Mouse (Mus musculus) heart, postnatal 0 days (tissue): Measurements from ENCODE around the gene Lamtor2. TPM values are rescaled to one million over a fixed set of nuclear protein-coding genes. Genes with fewer than 3 reads are reported as not detected.

Experiments used
- ATAC-seq: fragments of 200-750 bp; cut with Nextera tagmentation; 2 replicates; pipeline ENCODE4 v1.8.0; 2017; ENCODE audit warnings: low read depth, moderate number of reproducible peaks, moderate library complexity; ENCODE audit not compliant: insufficient read depth
- DNase-seq: peaks from one replicate; pipeline ENCODE4 v3.0.0-alpha.2; 2016; ENCODE audit warnings: low spot score
- H3K27ac ChIP-seq: fragments of 300-500 bp; sonication (generic); 2 replicates; pipeline ENCODE4 v1.5.1; 2014; ENCODE audit warnings: low read depth, mild to moderate bottlenecking
- H3K27me3 ChIP-seq: fragments of 300-500 bp; sonication (generic); 2 replicates; pipeline ENCODE4 v1.6.1; 2014; ENCODE audit warnings: low read length, mixed read lengths; ENCODE audit not compliant: control insufficient read depth, insufficient read depth
- H3K36me3 ChIP-seq: fragments of 300-500 bp; sonication (generic); replicated peaks from 2 replicates; pipeline ENCODE4 v1.6.1; 2014; ENCODE audit warnings: low read length, mixed read lengths; ENCODE audit not compliant: control insufficient read depth, insufficient read depth
- H3K4me1 ChIP-seq: fragments of 300-500 bp; sonication (generic); 2 replicates; pipeline ENCODE4 v1.6.1; 2014; ENCODE audit warnings: antibody characterized with exemption; ENCODE audit not compliant: control insufficient read depth, insufficient read depth
- H3K4me2 ChIP-seq: fragments of 300-500 bp; sonication (generic); 2 replicates; pipeline ENCODE4 v1.6.1; 2014; ENCODE audit warnings: low read depth, mild to moderate bottlenecking, low read length, moderate library complexity
- H3K4me3 ChIP-seq: fragments of 300-500 bp; sonication (generic); 2 replicates; pipeline ENCODE4 v1.5.1; 2014; ENCODE audit warnings: low read depth, low read length
- H3K9ac ChIP-seq: fragments of 300-500 bp; sonication (generic); replicated peaks from 2 replicates; pipeline ENCODE4 v1.6.1; 2014; ENCODE audit warnings: low read depth, low read length, mixed read lengths
- H3K9me3 ChIP-seq: fragments of 300-500 bp; sonication (generic); replicated peaks from 2 replicates; pipeline ENCODE4 v1.6.1; 2016; ENCODE audit warnings: low read length; ENCODE audit not compliant: control insufficient read depth
- CTCF ChIP-seq: IDR thresholded peaks from 2 replicates; pipeline ENCODE4 v1.5.1; 2016; ENCODE audit warnings: antibody characterized with exemption, control low read depth, low read depth
- EP300 ChIP-seq: IDR thresholded peaks from 2 replicates; pipeline ENCODE4 v1.6.1; 2016; ENCODE audit warnings: antibody characterized with exemption, low read depth
- WGBS: fragments of 180-500 bp; shearing (Covaris S2); extraction: QIAGEN DNeasy Blood & Tissue Kit; methylation state at CpG from one replicate; pipeline ENCODE4 v1.1.7; 2014; 5-methylcytosine and 5-hydroxymethylcytosine counted together
- polyA plus RNA-seq: library from polyadenylated mRNA; unstranded; fragments of >200 nt; fragmentation: Nextera tagmentation; extraction: Ambion mirVana; gene quantifications from 2 replicates; pipeline ENCODE4 v1.2.1, GENCODE M21; 2015
- total RNA-seq: library from RNA; depleted of rRNA; stranded (reverse); fragments of >200 nt; gene quantifications from 2 replicates; pipeline ENCODE4 v1.2.3, GENCODE M21; 2014; ENCODE audit warnings: low replicate concordance

The Lamtor2 gene
- total and polyA plus RNA-seq, 2 experiments from 2014 or later: 3.6 to 131 TPM

DNA sequence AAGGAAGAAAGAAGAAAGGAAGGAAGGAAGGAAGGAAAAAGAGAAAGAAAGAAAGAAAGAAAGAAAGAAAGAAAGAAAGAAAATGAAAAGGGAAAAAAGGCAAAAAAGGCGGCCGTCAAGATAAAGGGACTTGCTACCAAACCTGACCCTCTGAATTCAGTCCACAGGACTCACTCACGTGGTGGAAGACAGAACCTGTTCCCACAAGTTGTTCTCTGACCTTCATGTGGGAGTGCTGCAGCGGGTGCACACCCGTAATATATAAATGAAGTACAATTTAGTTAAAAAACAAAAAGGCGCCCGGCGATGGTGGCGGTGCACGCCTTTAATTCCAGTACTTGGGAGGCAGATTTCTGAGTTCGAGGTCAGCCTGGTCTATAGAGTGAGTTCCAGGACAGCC is 24.2 kb downstream of the Lamtor2 start:
- no peak for DNase-seq
- no peak for ATAC-seq
- peaks cover 36% of the 10 kb centered on the region for H3K4me1 ChIP-seq
- no peak overlapping the region for H3K9ac ChIP-seq
- no peak for TF ChIP-seq EP300
- no peak for TF ChIP-seq CTCF
- H3K4me2 ChIP-seq: no peak overlapping the region
- H3K9me3 ChIP-seq: no peaks in the 10 kb centered on the region
- H3K27me3 ChIP-seq: no peaks in the 10 kb centered on the region
- no peak overlapping the region for H3K4me3 ChIP-seq
- H3K27ac ChIP-seq: no peak overlapping the region
- H3K36me3 ChIP-seq: no peaks in the 10 kb centered on the region; the same call in 1 of the 2 replicates
- 90% methylated on average over 11 of the region's 11 CpGs for WGBS

DNA sequence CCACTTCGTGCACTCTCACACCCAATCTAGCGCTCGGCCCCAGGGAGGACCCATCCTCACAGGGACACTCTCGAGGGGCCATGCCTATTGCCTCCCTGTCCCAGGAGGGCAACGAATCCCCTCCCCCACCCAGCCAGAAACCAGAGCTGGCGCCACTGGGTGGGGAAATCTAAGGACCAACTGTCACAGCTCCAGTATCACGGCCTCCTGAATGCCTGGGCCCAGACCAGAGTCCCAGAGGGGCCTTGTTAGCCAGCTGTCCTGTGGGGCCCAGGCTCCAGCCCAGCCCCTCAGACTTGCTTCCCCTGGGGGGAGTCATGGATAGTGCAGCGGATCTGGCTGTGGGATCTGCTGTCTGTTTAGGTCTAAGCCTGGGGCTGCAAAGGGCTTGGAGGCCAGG is 25.3 kb downstream of the Lamtor2 start:
- TF ChIP-seq EP300: no peak
- no peak for TF ChIP-seq CTCF
- 21% methylated on average over 8 of the region's 8 CpGs for WGBS
- H3K4me3 ChIP-seq: no peak overlapping the region
- no peaks in the 10 kb centered on the region; the same call in 1 of the 2 replicates for H3K36me3 ChIP-seq
- peaks cover 28% of the 10 kb centered on the region for H3K4me1 ChIP-seq
- H3K27me3 ChIP-seq: no peaks in the 10 kb centered on the region
- no peaks in the 10 kb centered on the region for H3K9me3 ChIP-seq
- peak overlapping the region; percentile 40; the same call in 1 of the 2 replicates for H3K9ac ChIP-seq
- DNase-seq (no peak), ATAC-seq (no peak)
- no peak overlapping the region for H3K4me2 ChIP-seq
- no peak overlapping the region for H3K27ac ChIP-seq

DNA sequence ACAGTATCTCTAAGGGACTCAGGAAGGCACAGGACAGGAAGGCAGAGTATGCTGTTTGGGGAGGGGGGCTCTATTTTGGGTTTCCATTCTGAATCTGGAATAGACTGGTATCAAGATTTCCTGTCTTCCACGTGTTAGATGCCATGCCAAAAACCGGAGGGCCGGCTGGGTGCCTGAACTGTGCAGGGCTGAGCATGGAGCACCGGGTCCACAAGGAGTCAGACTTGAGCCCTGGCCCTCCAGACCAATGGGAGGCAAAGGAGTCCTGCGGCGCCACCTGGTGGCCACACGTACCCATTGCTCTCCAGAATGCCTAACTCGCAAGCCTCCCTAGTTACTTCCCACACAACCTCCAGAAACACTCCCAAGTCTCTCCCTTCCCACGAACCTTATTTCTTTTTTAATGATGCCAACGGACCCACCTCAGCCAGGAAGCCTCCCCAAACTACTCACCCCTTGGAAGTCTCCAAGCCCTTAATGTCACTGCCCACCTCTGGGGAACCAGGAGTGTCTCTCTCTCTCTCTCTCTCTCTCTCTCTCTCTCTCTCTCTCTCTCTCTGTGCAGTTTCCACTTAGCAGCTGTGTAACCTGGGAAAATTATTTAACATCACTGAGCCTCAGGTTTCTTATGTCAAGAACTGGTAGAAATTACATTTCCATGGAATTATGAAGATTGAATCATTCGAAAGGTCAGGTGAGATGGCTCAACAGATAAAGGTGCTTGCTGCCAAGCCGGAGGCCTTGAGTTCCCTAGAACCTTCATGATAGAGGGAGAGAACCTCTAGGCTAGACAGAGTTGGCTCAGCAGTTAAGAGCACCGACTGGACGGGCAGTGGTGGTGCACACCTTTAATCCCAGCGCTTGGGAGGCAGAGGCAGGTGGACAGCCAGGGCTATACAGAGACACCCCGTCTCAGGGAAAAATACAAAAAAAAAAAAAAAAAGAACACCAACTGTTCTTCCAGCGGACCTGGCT is 26.4 kb downstream of the Lamtor2 start:
- H3K27ac ChIP-seq: no peak overlapping the region
- no peak overlapping the region for H3K4me2 ChIP-seq
- no peak overlapping the region for H3K9ac ChIP-seq
- H3K36me3 ChIP-seq: no peaks in the 10 kb centered on the region; the same call in 1 of the 2 replicates
- 34% methylated on average over 17 of the region's 17 CpGs for WGBS
- DNase-seq (peak; percentile 94), ATAC-seq (peak; percentile 86)
- peaks cover 28% of the 10 kb centered on the region for H3K4me1 ChIP-seq
- H3K4me3 ChIP-seq: no peak overlapping the region
- TF ChIP-seq EP300 (no peak), CTCF (peak; percentile 99)
- no peaks in the 10 kb centered on the region for H3K9me3 ChIP-seq
- H3K27me3 ChIP-seq: no peaks in the 10 kb centered on the region

DNA sequence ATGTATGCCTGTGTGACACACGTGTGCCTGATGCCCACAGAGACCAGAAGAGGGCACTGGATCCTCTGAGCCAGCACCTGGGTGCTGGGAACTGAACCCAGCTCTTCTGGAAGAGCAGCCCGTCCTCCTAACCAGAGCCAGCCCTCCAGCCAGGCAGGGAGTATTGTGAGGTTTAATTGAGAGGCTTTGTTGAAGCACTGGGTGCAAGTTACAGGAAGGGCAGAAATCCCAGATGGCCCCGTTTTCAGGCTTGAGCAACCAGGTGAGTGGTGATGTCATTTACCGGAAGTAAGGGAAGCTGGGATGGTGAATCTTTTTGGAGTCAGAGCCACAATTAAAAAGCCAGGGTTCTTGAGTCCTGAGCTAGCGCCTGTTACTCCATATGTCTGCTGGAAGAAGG is 27.9 kb downstream of the Lamtor2 start:
- no peak overlapping the region for H3K4me2 ChIP-seq
- no peak overlapping the region for H3K27ac ChIP-seq
- 88% methylated on average over 5 of the region's 5 CpGs for WGBS
- ATAC-seq (no peak), DNase-seq (no peak)
- no peak overlapping the region for H3K9ac ChIP-seq
- TF ChIP-seq EP300 (no peak), CTCF (no peak)
- H3K4me3 ChIP-seq: no peak overlapping the region
- no peaks in the 10 kb centered on the region for H3K27me3 ChIP-seq
- H3K9me3 ChIP-seq: no peaks in the 10 kb centered on the region
- peaks cover 21% of the 10 kb centered on the region for H3K4me1 ChIP-seq
- no peaks in the 10 kb centered on the region; the same call in 1 of the 2 replicates for H3K36me3 ChIP-seq

DNA sequence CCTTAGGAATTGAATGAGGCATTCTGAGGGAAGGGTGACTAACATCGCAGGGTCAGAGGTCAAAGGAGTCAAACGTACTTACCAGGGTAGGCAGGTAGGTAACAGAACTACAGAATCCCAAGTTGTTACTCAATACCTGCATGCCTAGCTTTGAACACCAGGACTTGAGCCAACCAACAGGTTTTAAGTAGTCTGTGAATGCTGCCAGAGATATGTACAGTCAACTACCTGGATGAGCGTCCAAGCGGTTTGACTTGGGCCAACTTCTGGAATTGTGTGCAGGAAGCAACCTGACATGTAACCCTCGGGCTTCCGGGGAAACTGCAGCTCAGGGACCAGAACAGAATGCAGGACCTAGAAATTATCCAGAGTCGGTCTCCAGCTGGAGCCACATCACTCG is 29.8 kb downstream of the Lamtor2 start:
- no peak for TF ChIP-seq CTCF
- no peak for TF ChIP-seq EP300
- WGBS: 75% methylated on average over 8 of the region's 8 CpGs
- H3K9ac ChIP-seq: no peak overlapping the region
- no peaks in the 10 kb centered on the region; the same call in 1 of the 2 replicates for H3K36me3 ChIP-seq
- H3K4me3 ChIP-seq: no peak overlapping the region
- H3K4me1 ChIP-seq: peaks cover 10% of the 10 kb centered on the region; the same call in 1 of the 2 replicates
- no peaks in the 10 kb centered on the region for H3K9me3 ChIP-seq
- H3K4me2 ChIP-seq: no peak overlapping the region
- H3K27me3 ChIP-seq: no peaks in the 10 kb centered on the region
- no peak overlapping the region for H3K27ac ChIP-seq
- ATAC-seq (no peak), DNase-seq (no peak)
